Mouse (Mus musculus): ENCODE data around the gene 4930412O13Rik. TPM values are rescaled to one million over a fixed set of nuclear protein-coding genes. Genes with fewer than 3 reads are reported as not detected.

Gene 4930412O13Rik
- total RNA-seq, 1 experiment, result 0.54 TPM

DNA sequence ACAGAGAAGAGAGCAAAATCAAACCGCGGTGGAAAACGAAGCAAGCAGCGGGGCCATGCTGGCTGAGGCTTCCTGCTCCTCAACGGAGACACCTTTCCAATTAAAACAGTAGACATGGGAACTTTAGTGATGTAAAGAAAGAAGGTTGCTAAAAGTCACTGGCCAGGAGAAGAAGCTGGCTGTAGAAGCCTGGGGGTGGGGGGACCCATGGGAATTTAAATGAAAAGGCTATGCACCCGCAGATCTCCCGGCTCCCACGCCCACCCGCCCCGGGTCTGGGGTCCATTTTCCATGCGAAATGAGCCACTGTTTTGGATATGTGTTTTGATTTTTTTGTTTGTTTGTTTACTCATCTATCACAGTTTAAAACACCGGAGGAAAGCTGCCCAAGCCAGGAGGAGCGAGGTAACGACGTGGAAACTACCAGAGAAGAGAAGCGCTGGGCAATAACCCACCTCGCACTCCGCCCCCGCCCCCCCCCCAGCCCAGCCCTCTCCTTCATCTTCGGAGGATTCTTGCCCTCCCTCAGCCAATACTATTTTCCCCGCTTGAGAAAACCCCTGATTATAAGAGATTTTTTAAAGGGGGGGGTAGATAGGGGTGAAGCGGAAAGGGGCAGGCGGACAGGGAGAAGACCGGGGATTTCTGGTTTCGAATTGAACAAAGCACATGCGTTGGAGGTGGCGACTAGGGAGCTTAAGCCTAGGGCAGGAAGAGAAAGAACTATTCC is 2.9 kb downstream of the 4930412O13Rik start:
- TF ChIP-seq ZC3H11A (IDR thresholded peaks at IDR 0.05; ENCODE audit: borderline replicate concordance, low read depth, low read length) (no peak), MAFK (IDR thresholded peaks at IDR 0.05; ENCODE audit: insufficient read depth, low read depth, low read length) (no peak), ZNF384 (IDR thresholded peaks at IDR 0.05; ENCODE audit: low read depth, low read length) (no peak), CHD2 (IDR thresholded peaks at IDR 0.05; ENCODE audit: low read depth, low read length) (no peak), HCFC1 (IDR thresholded peaks at IDR 0.05; ENCODE audit: borderline replicate concordance, insufficient read depth, low read length) (0 out of 2 replicates have a peak, but pooled peaks have one; percentile 34)
- Histone ChIP-seq H3K27ac (ENCODE audit: insufficient read depth, low read depth, low read length, poor library complexity, severe bottlenecking) (no peak overlapping the region), H3K9ac (ENCODE audit: insufficient read depth, low read depth, low read length, poor library complexity, severe bottlenecking) (no peak overlapping the region), H3K9me3 (ENCODE audit: control insufficient read depth, insufficient read depth, low read depth, low read length) (no peaks in the 10 kb centered on the region), H3K4me1 (ENCODE audit: control insufficient read depth in 2 of 2, insufficient read depth in 2 of 2, low read length in 2 of 2, poor library complexity in 1 of 2) (peaks cover 0 to 10% of the 10 kb centered on the region in 2 experiments; a peak in 2 of 4 replicates), H3K4me3 (ENCODE audit: insufficient read depth in 1 of 2, low read depth in 1 of 2, low read length in 2 of 2, poor library complexity in 1 of 2, severe bottlenecking in 1 of 2) (no peak overlapping the region), H3K36me3 (ENCODE audit: control insufficient read depth, insufficient read depth, low read length, poor library complexity, severe bottlenecking) (no peaks in the 10 kb centered on the region)
- in situ Hi-C loops (cut with MboI; ENCODE audit: low sequenced_read_pairs in 2 of 2, unreplicated experiment in 2 of 2), result loop anchor here (5.0 kb wide), 1 partner anchor 488 kb away; the partner anchor contains the start of gene Sfmbt2 (in 2 of the 2)
- DNase-seq (ENCODE audit: low read depth, low spot score), result no peak

DNA sequence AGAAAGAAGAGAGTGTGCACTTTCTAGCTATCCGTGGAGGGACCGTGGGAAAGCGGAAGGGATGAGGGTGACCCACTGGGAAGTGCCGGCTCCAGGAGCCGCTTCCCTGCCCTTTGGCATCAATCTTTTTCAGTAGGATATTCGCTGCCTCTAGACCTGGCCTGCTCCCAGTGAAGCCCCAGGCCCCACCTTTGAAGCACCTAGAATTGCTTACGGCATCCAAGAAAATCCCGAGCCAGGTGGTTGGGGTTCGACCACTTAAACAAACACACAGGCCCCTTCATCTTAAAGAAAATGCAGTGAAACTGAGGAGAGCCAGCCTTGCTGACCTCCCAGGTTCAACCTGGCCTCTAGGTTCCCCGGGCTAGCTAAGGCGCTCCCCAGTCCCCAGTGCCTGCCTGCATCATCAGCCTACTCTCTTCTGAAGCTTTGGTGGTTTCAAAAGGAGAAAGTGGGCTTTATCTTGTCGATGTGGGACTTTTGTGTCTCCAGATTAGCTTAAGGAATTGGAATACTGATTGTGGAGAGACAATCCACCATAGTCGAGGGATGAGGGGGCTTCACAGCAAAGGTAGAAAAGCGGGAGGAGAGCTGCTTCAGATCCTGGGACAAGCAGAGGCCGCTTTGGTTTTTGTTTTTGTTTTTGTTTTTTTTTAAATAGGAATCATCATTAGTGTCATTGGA is 3.6 kb downstream of the 4930412O13Rik start:
- in situ Hi-C loops (cut with MboI; ENCODE audit: low sequenced_read_pairs in 2 of 2, unreplicated experiment in 2 of 2), result loop anchor here (5.0 kb wide), 1 partner anchor 488 kb away; the partner anchor contains the start of gene Sfmbt2 (in 2 of the 2)
- H3K4me1 ChIP-seq (ENCODE audit: control insufficient read depth in 2 of 2, insufficient read depth in 2 of 2, low read length in 2 of 2, poor library complexity in 1 of 2), result peaks cover 0 to 10% of the 10 kb centered on the region in 2 experiments; a peak in 2 of 4 replicates
- TF ChIP-seq MAFK (IDR thresholded peaks at IDR 0.05; ENCODE audit: insufficient read depth, low read depth, low read length), result no peak
- no peak for TF ChIP-seq ZNF384 (IDR thresholded peaks at IDR 0.05; ENCODE audit: low read depth, low read length)
- no peak for TF ChIP-seq CHD2 (IDR thresholded peaks at IDR 0.05; ENCODE audit: low read depth, low read length)
- TF ChIP-seq HCFC1 (IDR thresholded peaks at IDR 0.05; ENCODE audit: borderline replicate concordance, insufficient read depth, low read length), result no peak
- TF ChIP-seq ZC3H11A (IDR thresholded peaks at IDR 0.05; ENCODE audit: borderline replicate concordance, low read depth, low read length), result no peak
- H3K9ac ChIP-seq (ENCODE audit: insufficient read depth, low read depth, low read length, poor library complexity, severe bottlenecking), result no peak overlapping the region
- no peaks in the 10 kb centered on the region for H3K9me3 ChIP-seq (ENCODE audit: control insufficient read depth, insufficient read depth, low read depth, low read length)
- no peak for DNase-seq (ENCODE audit: low read depth, low spot score)
- H3K27ac ChIP-seq (ENCODE audit: insufficient read depth, low read depth, low read length, poor library complexity, severe bottlenecking), result no peak overlapping the region
- no peaks in the 10 kb centered on the region for H3K36me3 ChIP-seq (ENCODE audit: control insufficient read depth, insufficient read depth, low read length, poor library complexity, severe bottlenecking)
- no peak overlapping the region for H3K4me3 ChIP-seq (ENCODE audit: insufficient read depth in 1 of 2, low read depth in 1 of 2, low read length in 2 of 2, poor library complexity in 1 of 2, severe bottlenecking in 1 of 2)

DNA sequence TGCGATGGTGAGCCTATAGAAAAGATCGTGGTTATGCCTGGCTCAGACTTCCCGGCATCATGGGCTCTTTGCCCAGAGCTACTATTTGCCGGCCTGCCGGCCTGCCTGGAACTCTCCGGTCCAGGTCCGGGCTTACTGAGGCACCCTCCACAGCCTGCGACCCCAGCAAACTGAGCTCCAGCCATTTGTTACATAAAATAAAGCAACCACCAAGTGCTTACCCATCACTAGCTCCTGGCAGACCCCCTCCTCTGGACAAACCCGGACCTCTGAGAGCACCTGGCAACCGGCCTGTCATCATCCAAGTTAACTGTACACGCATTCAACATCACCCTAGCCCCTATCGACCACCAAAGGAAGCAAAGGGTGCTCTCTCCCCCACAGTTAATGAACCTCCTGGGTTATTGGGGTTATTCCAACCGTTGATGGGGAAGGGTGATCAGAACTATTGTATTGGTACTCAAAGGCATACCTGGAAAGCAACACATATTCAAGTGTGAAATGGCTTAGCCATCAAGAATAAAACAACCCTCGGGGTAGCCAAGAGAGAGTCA is 4.2 kb downstream of the 4930412O13Rik start:
- Histone ChIP-seq H3K4me1 (ENCODE audit: control insufficient read depth in 2 of 2, insufficient read depth in 2 of 2, low read length in 2 of 2, poor library complexity in 1 of 2) (peaks cover 0 to 10% of the 10 kb centered on the region in 2 experiments; a peak in 2 of 4 replicates), H3K36me3 (ENCODE audit: control insufficient read depth, insufficient read depth, low read length, poor library complexity, severe bottlenecking) (no peaks in the 10 kb centered on the region), H3K4me3 (ENCODE audit: insufficient read depth in 1 of 2, low read depth in 1 of 2, low read length in 2 of 2, poor library complexity in 1 of 2, severe bottlenecking in 1 of 2) (no peak overlapping the region), H3K9me3 (ENCODE audit: control insufficient read depth, insufficient read depth, low read depth, low read length) (no peaks in the 10 kb centered on the region), H3K9ac (ENCODE audit: insufficient read depth, low read depth, low read length, poor library complexity, severe bottlenecking) (no peak overlapping the region), H3K27ac (ENCODE audit: insufficient read depth, low read depth, low read length, poor library complexity, severe bottlenecking) (no peak overlapping the region)
- DNase-seq (ENCODE audit: low read depth, low spot score), result no peak
- in situ Hi-C loops (cut with MboI; ENCODE audit: low sequenced_read_pairs in 2 of 2, unreplicated experiment in 2 of 2), result no loop called here
- TF ChIP-seq MAFK (IDR thresholded peaks at IDR 0.05; ENCODE audit: insufficient read depth, low read depth, low read length), result no peak
- TF ChIP-seq ZC3H11A (IDR thresholded peaks at IDR 0.05; ENCODE audit: borderline replicate concordance, low read depth, low read length), result no peak
- TF ChIP-seq HCFC1 (IDR thresholded peaks at IDR 0.05; ENCODE audit: borderline replicate concordance, insufficient read depth, low read length), result no peak
- TF ChIP-seq ZNF384 (IDR thresholded peaks at IDR 0.05; ENCODE audit: low read depth, low read length), result no peak
- no peak for TF ChIP-seq CHD2 (IDR thresholded peaks at IDR 0.05; ENCODE audit: low read depth, low read length)

GRCm38 (mm10) chr2:9886031-9886430 is 5.0 kb downstream of the 4930412O13Rik start:
- in situ Hi-C loops (cut with MboI; ENCODE audit: low sequenced_read_pairs in 2 of 2, unreplicated experiment in 2 of 2), result no loop called here
- Histone ChIP-seq H3K9ac (ENCODE audit: insufficient read depth, low read depth, low read length, poor library complexity, severe bottlenecking) (no peak overlapping the region), H3K9me3 (ENCODE audit: control insufficient read depth, insufficient read depth, low read depth, low read length) (no peaks in the 10 kb centered on the region), H3K4me1 (ENCODE audit: control insufficient read depth in 2 of 2, insufficient read depth in 2 of 2, low read length in 2 of 2, poor library complexity in 1 of 2) (peaks cover 0 to 8% of the 10 kb centered on the region in 2 experiments; a peak in 2 of 4 replicates), H3K4me3 (ENCODE audit: insufficient read depth in 1 of 2, low read depth in 1 of 2, low read length in 2 of 2, poor library complexity in 1 of 2, severe bottlenecking in 1 of 2) (no peak overlapping the region), H3K36me3 (ENCODE audit: control insufficient read depth, insufficient read depth, low read length, poor library complexity, severe bottlenecking) (no peaks in the 10 kb centered on the region), H3K27ac (ENCODE audit: insufficient read depth, low read depth, low read length, poor library complexity, severe bottlenecking) (no peak overlapping the region)
- no peak for DNase-seq (ENCODE audit: low read depth, low spot score)
- TF ChIP-seq ZC3H11A (IDR thresholded peaks at IDR 0.05; ENCODE audit: borderline replicate concordance, low read depth, low read length) (no peak), MAFK (IDR thresholded peaks at IDR 0.05; ENCODE audit: insufficient read depth, low read depth, low read length) (no peak), HCFC1 (IDR thresholded peaks at IDR 0.05; ENCODE audit: borderline replicate concordance, insufficient read depth, low read length) (no peak), ZNF384 (IDR thresholded peaks at IDR 0.05; ENCODE audit: low read depth, low read length) (no peak), CHD2 (IDR thresholded peaks at IDR 0.05; ENCODE audit: low read depth, low read length) (no peak)

All from ES-E14 (cell line).